Mouse (Mus musculus): ENCODE measurements around the gene Dusp15. TPM values are rescaled to one million over a fixed set of nuclear protein-coding genes. Genes with fewer than 3 reads are reported as not detected.

Gene Dusp15
- polyA plus RNA-seq (2012; rRNA removed; ENCODE audit: low replicate concordance): 0.02 and 0.04 TPM in 2 replicates

GRCm38 (mm10) chr2:152951065-152951849 is at the start of gene Dusp15:
TSS of gene Dusp15 (minus strand) at chr2:152951698.

DNA sequence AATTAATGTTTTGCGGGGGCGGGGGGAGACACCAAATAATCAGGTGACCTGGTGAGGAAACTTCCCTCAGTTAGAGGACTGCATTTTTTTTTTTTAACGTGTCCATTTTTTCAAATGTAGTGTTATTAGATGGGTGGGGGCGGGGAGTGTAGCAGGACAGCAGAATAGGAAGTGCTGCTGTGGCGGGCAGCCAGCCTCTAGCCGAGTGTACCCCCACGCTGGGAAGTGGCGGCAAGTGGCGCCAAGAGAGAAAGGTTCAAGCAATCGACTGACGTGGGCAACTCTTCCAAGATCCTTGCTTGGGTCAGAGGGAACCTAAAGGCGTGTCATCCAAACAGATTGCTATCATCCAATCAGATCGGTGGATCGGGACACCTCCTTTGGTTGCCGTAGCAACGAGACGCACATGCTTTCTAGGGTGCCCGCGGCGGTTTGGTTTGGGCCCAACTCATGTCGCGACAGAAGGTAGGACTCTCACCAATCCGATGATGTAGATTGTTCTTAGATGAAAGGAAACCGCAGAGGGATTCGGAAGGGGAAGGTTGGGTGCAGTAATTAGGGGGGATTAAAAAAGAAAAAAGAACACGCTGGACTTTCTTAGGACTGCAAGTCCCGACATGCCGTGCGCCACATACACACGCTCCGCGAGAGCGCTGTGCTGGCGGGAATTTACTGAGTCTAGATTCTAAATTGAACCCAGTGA is 10.7 kb upstream of the Dusp15 start, which contains the start of gene Ttll9:
Gene Ttll9, plus strand, starts transcription at position 395 of the 703 bp plus-strand sequence.

GRCm38 (mm10) chr2:152933048-152933447 is 18.4 kb downstream of the Dusp15 start, which contains the start of gene Foxs1:
TSS of gene Foxs1 (minus strand) at chr2:152933208.

DNA sequence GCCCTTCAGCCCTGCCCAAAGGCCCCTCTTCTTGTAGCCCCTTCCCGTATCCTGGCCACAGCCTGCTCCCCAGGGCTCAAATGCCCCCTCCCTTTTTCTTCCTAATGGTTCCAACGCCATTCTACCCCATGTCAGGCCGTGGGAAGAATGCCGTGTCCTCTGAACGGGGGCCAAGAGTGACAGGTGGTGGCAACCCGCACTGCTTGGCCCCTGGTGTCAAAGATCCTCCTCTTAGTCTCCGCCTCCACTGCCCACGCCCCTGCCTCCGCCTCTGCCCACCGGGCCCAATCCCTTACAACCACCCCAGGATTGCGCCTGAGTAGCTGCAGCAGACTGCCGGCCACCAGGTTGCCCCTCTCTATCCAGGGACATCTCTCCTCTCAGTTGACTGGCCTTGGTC is 40.5 kb downstream of the Dusp15 start, which contains the start of gene Mylk2:
Gene Mylk2, plus strand, starts transcription at position 322 of the 400 bp plus-strand sequence.

Other genes starting within 250 kb of the Dusp15 start
- gene Id1, start 215.4 kb downstream of the Dusp15 start, polyA plus RNA-seq (2012; rRNA removed; ENCODE audit: low replicate concordance): 431 and 630 TPM in 2 replicates
- gene Cox4i2, start 197.5 kb downstream of the Dusp15 start, polyA plus RNA-seq (2012; rRNA removed; ENCODE audit: low replicate concordance): 0.60 and 1.2 TPM in 2 replicates
- 28.4 and 66.4 TPM in 2 replicates for gene Bcl2l1, start 120.0 kb downstream of the Dusp15 start, polyA plus RNA-seq (2012; rRNA removed; ENCODE audit: low replicate concordance)
- 0.34 and 0.41 TPM in 2 replicates for gene Tpx2, start 103.7 kb downstream of the Dusp15 start, polyA plus RNA-seq (2012; rRNA removed; ENCODE audit: low replicate concordance)
- gene Mylk2, start 40.3 kb downstream of the Dusp15 start, polyA plus RNA-seq (2012; rRNA removed; ENCODE audit: low replicate concordance): 0.04 TPM in 1 of 2 replicates, not detected in the other
- 2.4 and 3.3 TPM in 2 replicates for gene Foxs1, start 18.5 kb downstream of the Dusp15 start, polyA plus RNA-seq (2012; rRNA removed; ENCODE audit: low replicate concordance)
- not detected in 2 replicates for gene Ttll9, start 10.8 kb upstream of the Dusp15 start, polyA plus RNA-seq (2012; rRNA removed; ENCODE audit: low replicate concordance)
- gene Pdrg1, start 63.7 kb upstream of the Dusp15 start, polyA plus RNA-seq (2012; rRNA removed; ENCODE audit: low replicate concordance): 12.2 and 13.6 TPM in 2 replicates
- 0.09 and 0.12 TPM in 2 replicates for gene Xkr7, start 80.2 kb upstream of the Dusp15 start, polyA plus RNA-seq (2012; rRNA removed; ENCODE audit: low replicate concordance)
- gene Ccm2l, start 114.3 kb upstream of the Dusp15 start, polyA plus RNA-seq (2012; rRNA removed; ENCODE audit: low replicate concordance): 7.3 and 7.4 TPM in 2 replicates
- gene Hck, start 156.8 kb upstream of the Dusp15 start, polyA plus RNA-seq (2012; rRNA removed; ENCODE audit: low replicate concordance): 15.7 and 19.1 TPM in 2 replicates
- gene Tm9sf4, start 209.6 kb upstream of the Dusp15 start, polyA plus RNA-seq (2012; rRNA removed; ENCODE audit: low replicate concordance): 22.9 and 34.5 TPM in 2 replicates

Data from duodenum, adult 2 months (tissue).